Mouse (Mus musculus) hindbrain, embryonic 13.5 days (tissue): ENCODE data around the gene Gla. TPM values are rescaled to one million over a fixed set of nuclear protein-coding genes. Genes with fewer than 3 reads are reported as not detected.

Source experiments
- ATAC-seq: fragments of 200-750 bp; cut with Nextera tagmentation; 2 replicates; pipeline ENCODE4 v1.8.0; 2017; ENCODE audit warnings: moderate TSS enrichment; ENCODE audit not compliant: low FRiP score
- H3K27ac ChIP-seq: fragments of 300-500 bp; sonication (generic); 2 replicates; pipeline ENCODE4 v1.5.1; 2015; ENCODE audit warnings: inconsistent platforms, mild to moderate bottlenecking, moderate library complexity
- H3K27me3 ChIP-seq: fragments of 300-500 bp; sonication (generic); 2 replicates; pipeline ENCODE4 v1.6.1; 2015; ENCODE audit warnings: mild to moderate bottlenecking, inconsistent platforms
- H3K36me3 ChIP-seq: fragments of 300-500 bp; sonication (generic); 2 replicates; pipeline ENCODE4 v1.6.1; 2015; ENCODE audit warnings: mild to moderate bottlenecking, inconsistent platforms
- H3K4me1 ChIP-seq: fragments of 300-500 bp; sonication (generic); replicated peaks from 2 replicates; pipeline ENCODE4 v1.6.1; 2015; ENCODE audit warnings: inconsistent platforms
- H3K4me2 ChIP-seq: fragments of 300-500 bp; sonication (generic); 2 replicates; pipeline ENCODE4 v1.6.1; 2015; ENCODE audit warnings: inconsistent platforms, mild to moderate bottlenecking, moderate library complexity
- H3K4me3 ChIP-seq: fragments of 300-500 bp; sonication (generic); 2 replicates; pipeline ENCODE4 v1.5.1; 2015; ENCODE audit warnings: mild to moderate bottlenecking, inconsistent platforms
- H3K9ac ChIP-seq: fragments of 300-500 bp; sonication (generic); 2 replicates; pipeline ENCODE4 v1.6.1; 2015; ENCODE audit warnings: mild to moderate bottlenecking, inconsistent platforms
- H3K9me3 ChIP-seq: fragments of 300-500 bp; sonication (generic); 2 replicates; pipeline ENCODE4 v1.6.1; 2016; ENCODE audit warnings: inconsistent platforms
- WGBS: fragments of 180-500 bp; shearing (Covaris S2); methylation state at CpG from one replicate; pipeline ENCODE4 v1.1.7; 2015; 5-methylcytosine and 5-hydroxymethylcytosine counted together
- polyA plus RNA-seq: library from polyadenylated mRNA; unstranded; fragments of >200 nt; fragmentation: Nextera tagmentation; extraction: Ambion mirVana; gene quantifications from 2 replicates; pipeline ENCODE4 v1.2.1, GENCODE M21; 2015

Gla gene
- polyA plus RNA-seq, 1 experiment from 2014 or later, result 3.1 TPM

DNA sequence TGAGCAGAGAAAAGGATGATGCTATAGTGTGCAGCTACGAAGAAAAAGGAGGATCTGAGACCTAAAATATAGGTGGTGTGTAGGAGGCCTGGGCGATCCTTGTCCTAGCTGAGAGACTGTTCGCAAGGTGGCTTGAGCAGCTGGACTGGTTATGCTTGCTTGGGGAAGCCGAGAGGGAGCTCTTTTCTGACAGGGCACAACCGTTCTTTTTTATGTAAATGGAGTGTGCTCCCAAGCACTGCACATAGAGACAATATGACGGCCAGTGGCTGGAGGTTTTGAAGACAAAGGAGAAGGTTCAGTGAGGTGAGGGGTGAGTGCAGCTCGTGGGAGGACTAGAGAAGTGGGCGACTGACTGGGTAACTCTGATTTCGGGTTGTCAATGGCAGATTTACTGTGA lies 18.8 kb upstream of the Gla start:
- ATAC-seq, result peak; percentile 57; the same call in 1 of the 2 replicates
- no peaks in the 10 kb centered on the region for H3K9me3 ChIP-seq
- H3K4me1 ChIP-seq, result 0 out of 2 replicates have a peak, but pooled peaks cover 6% of the 10 kb centered on the region
- 34% methylated on average over 9 of the region's 9 CpGs for WGBS
- H3K27me3 ChIP-seq, result 0 out of 2 replicates have a peak, but pooled peaks cover 3% of the 10 kb centered on the region
- H3K9ac ChIP-seq, result no peak overlapping the region
- H3K4me2 ChIP-seq, result no peak overlapping the region
- H3K4me3 ChIP-seq, result no peak overlapping the region
- H3K27ac ChIP-seq, result peak overlapping the region; percentile 81
- no peaks in the 10 kb centered on the region for H3K36me3 ChIP-seq

DNA sequence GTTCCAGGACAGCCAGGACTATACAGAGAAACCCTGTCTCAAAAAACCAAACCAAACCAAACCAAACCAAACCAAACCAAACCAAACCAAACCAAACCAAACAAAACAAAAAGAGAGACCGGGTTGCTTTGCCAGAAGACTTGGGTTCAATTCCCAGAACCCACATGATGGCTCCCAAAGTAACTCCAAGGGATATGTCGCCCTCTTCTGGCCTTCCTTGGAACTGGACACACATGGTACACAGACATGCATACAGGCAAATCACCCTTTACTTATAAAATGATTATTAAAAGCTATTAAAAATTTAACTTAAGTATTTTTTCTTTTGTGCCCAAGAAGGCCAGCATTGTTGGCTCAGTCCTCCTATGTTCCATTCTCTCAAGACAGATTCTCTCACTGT lies 13.4 kb upstream of the Gla start:
- 70% methylated on average over 2 of the region's 2 CpGs for WGBS
- no peak for ATAC-seq
- Histone ChIP-seq H3K36me3 (no peaks in the 10 kb centered on the region), H3K27me3 (no peaks in the 10 kb centered on the region), H3K9ac (no peak overlapping the region), H3K27ac (no peak overlapping the region), H3K4me1 (no peaks in the 10 kb centered on the region), H3K4me2 (no peak overlapping the region), H3K9me3 (no peaks in the 10 kb centered on the region), H3K4me3 (no peak overlapping the region)

DNA sequence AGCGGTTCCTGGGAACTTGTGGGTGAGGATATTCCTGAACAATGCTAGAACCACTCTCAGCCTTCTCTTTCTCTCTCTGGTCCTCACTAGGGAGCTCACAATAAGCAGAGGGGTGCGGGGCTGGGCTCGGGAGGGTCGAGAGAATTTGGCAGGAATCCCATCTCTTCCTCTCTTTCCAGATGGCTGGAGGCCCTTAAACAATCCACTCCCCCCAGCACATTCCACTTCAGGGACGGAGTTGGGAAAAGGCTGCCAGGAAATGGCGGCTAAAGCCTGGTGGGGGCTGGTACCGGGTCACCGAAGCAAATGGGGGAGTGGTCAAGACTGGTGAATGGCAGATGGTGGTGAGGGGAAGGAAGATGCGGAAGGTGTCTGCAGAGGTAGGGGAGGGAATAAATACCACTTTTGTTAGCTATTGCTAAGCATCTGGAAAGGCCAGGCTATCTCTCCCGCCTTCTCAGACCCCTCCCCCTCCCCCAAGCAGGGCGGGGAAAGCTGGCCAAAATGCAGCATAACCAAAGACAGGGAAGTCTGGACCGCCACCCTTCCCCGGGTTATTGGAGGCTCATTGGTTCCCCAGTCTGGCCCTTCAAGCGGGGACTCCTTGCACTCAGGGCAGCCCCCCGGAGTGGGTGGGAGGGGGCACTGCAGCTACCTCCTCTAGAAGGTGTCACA lies 11.5 kb upstream of the Gla start:
- ATAC-seq, result peak; percentile 87
- WGBS, result 17% methylated on average over 15 of the region's 15 CpGs

DNA sequence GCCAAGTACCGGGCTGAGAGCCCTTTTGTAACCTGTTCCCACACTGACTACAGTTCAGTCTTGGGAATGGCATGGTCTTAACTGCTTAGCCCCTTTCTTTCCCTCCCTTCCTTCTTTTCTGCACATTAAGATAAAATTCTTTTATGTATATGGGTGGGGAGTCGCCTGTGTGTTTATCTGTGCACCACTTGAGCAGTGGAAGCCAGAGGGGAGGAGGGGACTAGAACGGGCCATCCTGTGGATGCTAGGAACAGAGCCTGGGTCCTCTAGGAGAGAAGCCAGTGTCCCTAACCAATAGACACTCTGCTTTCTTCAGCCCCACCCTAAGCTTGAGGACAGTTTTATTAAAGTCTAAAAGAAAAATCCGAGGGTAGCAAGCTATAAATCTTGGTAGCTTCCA lies 10.1 kb upstream of the Gla start:
- no peak overlapping the region for H3K9ac ChIP-seq
- no peaks in the 10 kb centered on the region for H3K36me3 ChIP-seq
- no peaks in the 10 kb centered on the region for H3K4me1 ChIP-seq
- no peak overlapping the region for H3K27ac ChIP-seq
- no peaks in the 10 kb centered on the region for H3K27me3 ChIP-seq
- no peak overlapping the region for H3K4me2 ChIP-seq
- no peaks in the 10 kb centered on the region for H3K9me3 ChIP-seq
- ATAC-seq, result no peak
- WGBS, result 89% methylated on average over 4 of the region's 4 CpGs
- H3K4me3 ChIP-seq, result no peak overlapping the region

More for the DNA sequence above, 11.5 kb upstream of the Gla start:
- no peaks in the 10 kb centered on the region for H3K4me1 ChIP-seq
- H3K27ac ChIP-seq, result peak overlapping the region; percentile 88
- no peaks in the 10 kb centered on the region for H3K27me3 ChIP-seq
- H3K4me2 ChIP-seq, result peak overlapping the region; percentile 53
- no peaks in the 10 kb centered on the region for H3K36me3 ChIP-seq
- H3K9ac ChIP-seq, result peak overlapping the region; percentile 55
- H3K4me3 ChIP-seq, result peak overlapping the region; percentile 30
- no peaks in the 10 kb centered on the region for H3K9me3 ChIP-seq

DNA sequence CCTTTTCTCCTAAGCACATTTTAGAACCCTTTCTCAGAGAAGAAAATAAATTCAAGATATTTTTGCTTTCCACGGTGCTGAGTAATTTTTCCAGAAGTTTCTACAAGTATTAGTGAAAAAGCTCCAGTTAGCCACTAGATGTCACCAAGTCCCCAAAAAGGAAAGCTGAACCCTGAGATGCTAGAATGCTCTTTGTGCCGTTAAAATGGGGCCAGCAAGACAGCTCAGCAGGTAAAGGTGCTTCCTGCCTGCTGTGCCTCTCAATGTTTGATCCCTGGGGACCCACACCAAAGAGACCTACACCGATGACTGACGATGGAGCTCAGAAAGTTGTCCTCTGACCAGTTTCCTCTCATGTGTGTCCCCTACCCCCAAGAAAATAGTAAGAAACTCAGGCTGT lies 8.5 kb upstream of the Gla start:
- Histone ChIP-seq H3K9ac (no peak overlapping the region), H3K27ac (no peak overlapping the region), H3K4me3 (no peak overlapping the region), H3K4me1 (no peaks in the 10 kb centered on the region), H3K27me3 (no peaks in the 10 kb centered on the region), H3K9me3 (no peaks in the 10 kb centered on the region), H3K4me2 (no peak overlapping the region), H3K36me3 (no peaks in the 10 kb centered on the region)
- 37% methylated on average over 4 of the region's 4 CpGs for WGBS
- no peak for ATAC-seq

DNA sequence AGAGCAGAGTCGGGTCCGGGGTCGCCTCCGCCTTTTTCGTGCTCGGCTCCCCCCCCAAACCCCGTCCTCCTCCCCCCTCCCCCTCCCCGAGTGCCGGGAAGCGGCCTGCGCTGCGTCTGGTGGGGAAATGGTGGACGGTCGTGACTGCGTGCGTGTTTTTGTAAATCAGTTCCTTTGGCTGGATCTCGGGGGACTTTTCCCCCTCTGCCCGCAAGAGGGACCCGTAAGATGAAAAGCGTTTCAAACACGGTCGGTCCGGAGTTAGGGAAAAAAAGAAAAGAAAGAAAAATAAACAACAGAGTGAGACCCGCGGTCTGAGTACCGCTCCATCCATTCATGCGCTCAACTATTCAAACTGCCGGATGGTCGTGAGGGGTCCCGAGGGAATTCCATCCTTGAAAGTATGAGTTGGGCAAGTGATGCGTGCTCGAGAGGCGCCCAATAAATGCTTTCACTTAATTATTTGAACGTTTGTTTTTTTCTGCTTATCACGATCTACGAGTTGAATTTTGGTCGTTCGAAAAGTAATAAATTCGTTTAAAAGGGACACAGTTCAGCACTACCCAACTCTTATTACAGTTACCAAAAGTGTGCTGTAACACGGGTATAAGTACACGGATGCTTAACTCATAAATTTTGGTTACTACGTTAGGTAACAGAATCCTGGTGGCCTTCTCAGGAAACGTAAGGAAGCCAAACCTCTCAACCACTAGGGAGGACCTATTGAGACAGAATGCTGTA lies 625 bp upstream of the Gla start:
- Histone ChIP-seq H3K27ac (peak overlapping the region; percentile 95), H3K27me3 (no peaks in the 10 kb centered on the region), H3K4me2 (peak overlapping the region; percentile 56), H3K4me1 (peaks cover 22% of the 10 kb centered on the region), H3K9ac (peak overlapping the region; percentile 69), H3K9me3 (no peaks in the 10 kb centered on the region), H3K36me3 (no peaks in the 10 kb centered on the region), H3K4me3 (peak overlapping the region; percentile 49)
- ATAC-seq, result peak; percentile 88
- WGBS, result 14% methylated on average over 37 of the region's 43 CpGs

DNA sequence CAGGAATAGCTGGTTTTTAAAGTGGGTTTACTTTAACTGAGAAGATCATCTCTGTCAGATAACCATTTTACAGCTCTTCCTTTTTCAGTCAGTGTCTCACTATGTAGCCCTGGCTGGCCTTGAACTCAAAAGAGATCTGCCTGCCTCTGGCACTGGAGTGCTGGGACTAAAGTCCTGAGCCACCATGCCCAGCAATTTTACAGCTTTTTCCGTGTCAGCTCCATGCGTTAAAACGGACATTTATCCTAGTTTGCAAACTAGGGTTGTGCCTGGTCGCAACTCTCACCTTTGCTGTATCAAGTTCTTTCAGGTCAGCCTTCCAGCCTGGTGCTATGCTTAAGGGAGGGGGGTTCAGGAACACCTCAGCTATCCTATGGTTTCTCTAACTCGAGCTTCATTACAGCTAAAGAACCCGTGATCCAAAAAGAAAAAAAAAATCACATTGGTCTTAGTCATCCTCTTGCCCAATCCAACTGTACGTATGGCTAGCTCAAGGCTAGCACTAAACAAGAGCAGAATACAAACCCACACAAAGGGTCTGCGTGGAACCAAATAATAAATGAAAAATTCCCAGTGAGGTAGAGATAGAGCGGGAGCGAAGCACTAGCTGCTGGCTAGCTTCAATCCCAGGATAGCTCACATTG lies 881 bp downstream of the Gla start:
- peak overlapping the region; percentile 63 for H3K9ac ChIP-seq
- H3K4me3 ChIP-seq, result peak overlapping the region; percentile 42
- H3K4me2 ChIP-seq, result peak overlapping the region; percentile 56
- H3K9me3 ChIP-seq, result no peaks in the 10 kb centered on the region
- H3K27ac ChIP-seq, result peak overlapping the region; percentile 64; the same call in 1 of the 2 replicates
- 33% methylated on average over 10 of the region's 10 CpGs for WGBS
- no peaks in the 10 kb centered on the region for H3K36me3 ChIP-seq
- 0 out of 2 replicates have a peak, but pooled peaks have one; percentile 1 for ATAC-seq
- H3K27me3 ChIP-seq, result no peaks in the 10 kb centered on the region
- peaks cover 22% of the 10 kb centered on the region for H3K4me1 ChIP-seq

DNA sequence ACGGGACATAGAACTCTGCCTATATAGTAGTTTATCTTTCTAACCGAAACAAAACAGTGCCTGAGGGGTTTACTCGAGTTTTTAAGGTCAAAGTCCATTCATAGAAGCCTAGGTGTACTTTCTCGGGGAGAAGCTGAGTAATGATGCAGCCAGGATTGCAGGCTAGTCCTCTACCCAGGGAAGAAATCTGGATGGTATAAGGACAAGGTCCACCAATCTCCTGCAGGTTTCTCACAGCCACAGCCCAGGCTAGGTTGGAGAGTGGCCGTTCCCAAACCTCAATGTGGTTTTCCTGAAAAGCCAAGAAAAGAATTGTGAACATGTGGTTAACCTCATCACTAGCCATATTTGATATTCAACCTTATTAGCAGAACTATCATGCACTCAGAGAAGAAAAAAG lies 11.1 kb downstream of the Gla start:
- no peak overlapping the region for H3K27ac ChIP-seq
- H3K9me3 ChIP-seq, result no peaks in the 10 kb centered on the region
- H3K27me3 ChIP-seq, result no peaks in the 10 kb centered on the region
- H3K36me3 ChIP-seq, result no peaks in the 10 kb centered on the region; the same call in none of the 2 replicates
- H3K9ac ChIP-seq, result no peak overlapping the region
- 63% methylated on average over 5 of the region's 5 CpGs for WGBS
- no peak for ATAC-seq
- no peak overlapping the region for H3K4me2 ChIP-seq
- H3K4me3 ChIP-seq, result no peak overlapping the region
- peaks cover 12% of the 10 kb centered on the region for H3K4me1 ChIP-seq

DNA sequence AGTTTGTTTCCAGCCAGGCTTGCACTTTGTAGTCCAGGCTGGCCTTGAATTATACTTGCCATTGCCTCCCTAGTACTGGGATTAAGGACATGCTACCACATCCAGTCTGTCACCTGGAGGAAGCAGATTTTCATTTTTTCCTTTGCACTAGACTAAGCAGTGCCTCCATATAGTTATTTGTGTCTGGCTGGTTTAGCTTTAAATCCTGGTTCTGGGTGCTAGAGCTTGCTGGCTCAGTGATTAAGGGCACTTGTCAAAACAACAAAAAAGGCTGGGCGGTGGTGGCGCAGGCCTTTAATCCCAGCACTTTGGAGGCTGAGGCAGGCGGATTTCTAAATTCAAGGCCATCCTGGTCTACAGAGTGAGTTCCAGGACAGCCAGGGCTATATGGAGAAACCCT lies 11.9 kb downstream of the Gla start:
- Histone ChIP-seq H3K9ac (no peak overlapping the region), H3K4me3 (no peak overlapping the region), H3K27me3 (no peaks in the 10 kb centered on the region), H3K9me3 (no peaks in the 10 kb centered on the region), H3K36me3 (no peaks in the 10 kb centered on the region; the same call in none of the 2 replicates), H3K27ac (no peak overlapping the region), H3K4me1 (peaks cover 17% of the 10 kb centered on the region), H3K4me2 (no peak overlapping the region)
- ATAC-seq, result no peak
- WGBS, result 92% methylated on average over 3 of the region's 3 CpGs

DNA sequence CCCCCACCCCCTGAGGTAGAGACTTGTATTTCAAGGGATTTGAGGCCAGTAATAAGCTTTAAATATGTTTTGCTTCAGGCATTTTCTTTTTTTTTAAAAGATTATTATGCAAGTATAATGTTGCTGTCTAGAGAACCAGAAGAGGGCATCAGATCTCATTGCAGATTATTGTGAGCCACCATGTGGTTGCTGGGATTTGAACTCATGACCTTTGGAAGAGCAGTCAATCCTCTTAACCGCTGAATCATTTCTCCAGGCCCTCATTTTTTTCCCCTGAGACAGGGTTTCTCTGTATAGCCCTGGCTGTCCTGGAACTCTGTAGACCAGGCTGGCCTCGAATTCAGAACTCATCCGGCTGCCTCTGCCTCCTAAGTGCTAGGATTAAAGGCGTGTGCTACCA lies 12.7 kb downstream of the Gla start:
- Histone ChIP-seq H3K9ac (no peak overlapping the region), H3K36me3 (no peaks in the 10 kb centered on the region; the same call in none of the 2 replicates), H3K4me1 (peaks cover 17% of the 10 kb centered on the region), H3K9me3 (no peaks in the 10 kb centered on the region), H3K4me2 (no peak overlapping the region), H3K27me3 (no peaks in the 10 kb centered on the region), H3K27ac (no peak overlapping the region), H3K4me3 (no peak overlapping the region)
- WGBS, result 85% methylated on average over 4 of the region's 4 CpGs
- no peak for ATAC-seq

DNA sequence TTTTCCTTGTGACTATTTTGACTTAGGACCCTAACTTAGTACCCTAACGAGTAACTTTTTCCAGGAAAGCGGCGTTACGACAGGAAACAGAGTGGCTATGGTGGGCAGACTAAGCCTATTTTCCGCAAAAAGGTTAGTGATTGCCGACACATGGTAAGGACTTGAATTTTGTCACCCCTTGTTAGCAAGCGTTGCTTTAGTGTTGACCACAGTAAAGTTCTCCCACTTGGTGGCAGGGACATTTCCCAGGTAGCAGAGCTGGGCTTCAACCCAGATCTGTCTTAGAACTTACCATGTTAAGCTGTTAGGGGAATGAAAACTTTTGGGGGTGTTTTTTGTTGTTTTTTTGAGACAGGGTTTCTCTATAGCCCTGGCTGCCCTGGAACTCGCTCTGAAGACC lies 14.5 kb downstream of the Gla start:
- no peaks in the 10 kb centered on the region for H3K27me3 ChIP-seq
- no peak for ATAC-seq
- H3K27ac ChIP-seq, result no peak overlapping the region
- peak overlapping the region; percentile 62 for H3K4me2 ChIP-seq
- no peaks in the 10 kb centered on the region; the same call in none of the 2 replicates for H3K36me3 ChIP-seq
- WGBS, result 32% methylated on average over 8 of the region's 8 CpGs
- no peaks in the 10 kb centered on the region for H3K9me3 ChIP-seq
- peaks cover 17% of the 10 kb centered on the region for H3K4me1 ChIP-seq
- peak overlapping the region; percentile 76 for H3K9ac ChIP-seq
- peak overlapping the region; percentile 52 for H3K4me3 ChIP-seq
